Mouse (Mus musculus): ENCODE measurements around the gene Zfp148. TPM values are rescaled to one million over a fixed set of nuclear protein-coding genes. Genes with fewer than 3 reads are reported as not detected.
"Not testable (repeated sequence)": the region's sequence is repeated elsewhere in the genome, so short reads cannot be mapped to it uniquely, and the experiment has no call there.

The Zfp148 gene
- total RNA-seq, 2 experiments from 2014 or later, result 159 to 164 TPM

GRCm38 (mm10) chr16:33464509-33465241 lies 84.0 kb downstream of the Zfp148 start:
- DNase-seq, result no peak

- DNase-seq, result no peak
Measured at GRCm38 (mm10) chr16:33465242-33465614, 84.6 kb downstream of the Zfp148 start.

GRCm38 (mm10) chr16:33467451-33467850 lies 86.8 kb downstream of the Zfp148 start:
- DNase-seq, result no peak

DNA sequence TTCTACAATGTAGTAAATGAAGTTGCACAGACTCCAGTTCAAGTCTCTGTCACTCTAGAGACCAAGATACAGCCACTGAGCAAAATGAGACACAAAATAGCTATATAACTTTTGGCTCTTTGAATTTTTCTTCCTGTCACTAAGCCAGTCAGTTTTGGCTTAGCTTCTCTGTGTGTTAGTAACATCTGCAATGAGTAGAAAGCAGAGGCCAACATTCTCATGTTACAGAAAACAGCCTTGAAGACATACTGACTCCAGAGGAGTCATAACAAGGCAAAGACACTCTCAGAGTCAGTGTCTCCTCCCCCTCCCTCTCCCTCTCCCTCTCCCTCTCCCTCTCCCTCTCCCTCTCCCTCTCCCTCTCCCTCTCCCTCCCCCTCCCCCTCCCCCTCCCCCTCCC lies 89.3 kb downstream of the Zfp148 start:
- DNase-seq, result no peak

GRCm38 (mm10) chr16:33474381-33474780 lies 93.7 kb downstream of the Zfp148 start:
- DNase-seq, result no peak

GRCm38 (mm10) chr16:33479926-33480325 lies 99.3 kb downstream of the Zfp148 start:
- DNase-seq, result no peak

GRCm38 (mm10) chr16:33481148-33481547 lies 100.5 kb downstream of the Zfp148 start:
- DNase-seq, result no peak

DNA sequence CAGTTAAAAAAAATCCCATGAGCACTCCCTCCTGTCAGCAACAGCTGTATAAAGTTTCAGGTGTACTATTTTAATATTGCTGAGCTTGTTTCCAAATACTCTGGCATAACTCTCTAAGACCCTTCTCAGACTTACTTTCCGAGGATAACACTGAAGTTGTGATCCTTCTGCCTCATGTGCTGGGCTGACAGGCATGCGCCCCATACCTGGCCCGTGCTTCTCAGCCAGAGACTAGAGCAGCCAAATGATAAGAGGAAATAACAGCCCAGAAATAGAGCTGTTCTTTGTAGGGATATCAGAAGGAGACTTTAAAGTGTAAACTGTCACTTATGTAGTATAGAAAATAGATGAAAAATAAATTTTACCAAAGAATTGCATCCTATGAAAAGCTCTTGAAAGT lies 101.7 kb downstream of the Zfp148 start:
- DNase-seq, result no peak

- DNase-seq, result no peak
Measured at GRCm38 (mm10) chr16:33487709-33488108, 107.1 kb downstream of the Zfp148 start.

DNA sequence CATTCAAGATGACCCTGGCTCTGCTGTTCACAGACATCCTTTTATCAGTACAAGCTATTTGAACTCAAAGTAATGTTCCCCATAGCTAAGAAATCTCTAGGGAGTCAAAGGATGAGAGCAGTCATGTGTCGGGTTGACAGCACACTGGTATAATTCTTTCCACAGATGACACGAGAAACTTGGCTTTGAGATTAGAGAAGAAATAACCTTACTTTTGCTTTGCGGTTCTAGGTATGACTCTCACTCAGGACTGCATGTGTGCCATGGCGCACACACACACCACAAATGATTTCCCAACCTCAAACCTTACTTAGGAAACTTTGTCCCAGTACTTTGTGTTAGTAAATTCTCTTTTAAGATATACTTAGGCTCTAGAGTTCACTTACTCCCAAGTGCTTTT lies 113.7 kb downstream of the Zfp148 start:
- DNase-seq, result no peak

GRCm38 (mm10) chr16:33508082-33508481 lies 127.4 kb downstream of the Zfp148 start:
- DNase-seq, result no peak

- not testable (repeated sequence) for DNase-seq
Measured at GRCm38 (mm10) chr16:33509231-33509630, 128.6 kb downstream of the Zfp148 start.

DNA sequence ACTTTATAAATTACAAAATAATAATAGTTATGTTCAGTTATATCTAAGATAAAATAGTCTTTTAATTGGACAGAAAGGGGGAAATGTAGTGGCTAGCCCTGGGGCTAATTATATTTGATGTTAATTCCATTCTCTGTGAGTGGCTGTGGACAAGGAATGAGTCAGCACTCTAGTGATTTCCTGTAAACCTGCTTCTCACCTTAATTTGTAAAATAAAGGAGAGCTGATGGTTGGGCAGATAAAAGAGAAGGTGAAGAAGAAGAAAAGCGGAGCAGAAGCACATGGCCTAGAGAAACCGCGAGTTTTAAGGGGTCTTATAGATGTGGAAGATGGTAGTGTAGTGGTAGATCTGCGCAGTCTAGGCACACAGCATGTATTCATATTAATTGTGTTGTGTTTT lies 130.2 kb downstream of the Zfp148 start:
- DNase-seq, result not testable (repeated sequence)

- DNase-seq, result no peak
Measured at GRCm38 (mm10) chr16:33512555-33512954, 131.9 kb downstream of the Zfp148 start.

GRCm38 (mm10) chr16:33516807-33517565 lies 136.3 kb downstream of the Zfp148 start, which contains the start of gene Slc12a8:
Slc12a8 (plus strand) TSS chr16:33517328.
- DNase-seq, result peak; percentile 47 to 50

DNA sequence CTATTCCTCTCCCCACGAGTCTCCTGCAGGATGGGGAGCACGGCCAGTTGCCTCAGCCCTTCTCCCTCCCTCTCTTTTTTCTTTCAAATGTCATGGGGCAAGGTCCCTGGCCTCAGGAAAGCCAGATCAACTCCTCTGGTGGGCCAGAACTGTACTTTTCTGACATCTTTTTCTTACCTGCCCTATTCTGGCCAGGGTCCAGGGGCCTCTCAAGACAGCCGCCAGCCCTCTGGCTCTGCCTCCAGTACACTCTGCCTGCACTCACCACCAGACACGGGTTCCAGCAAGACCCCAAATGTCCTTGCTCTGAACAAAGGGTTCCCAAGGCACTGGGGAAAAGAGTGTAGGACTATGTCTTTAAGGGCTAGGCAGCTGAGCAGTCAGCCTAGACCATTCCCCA lies 137.0 kb downstream of the Zfp148 start:
- no peak for DNase-seq

DNA sequence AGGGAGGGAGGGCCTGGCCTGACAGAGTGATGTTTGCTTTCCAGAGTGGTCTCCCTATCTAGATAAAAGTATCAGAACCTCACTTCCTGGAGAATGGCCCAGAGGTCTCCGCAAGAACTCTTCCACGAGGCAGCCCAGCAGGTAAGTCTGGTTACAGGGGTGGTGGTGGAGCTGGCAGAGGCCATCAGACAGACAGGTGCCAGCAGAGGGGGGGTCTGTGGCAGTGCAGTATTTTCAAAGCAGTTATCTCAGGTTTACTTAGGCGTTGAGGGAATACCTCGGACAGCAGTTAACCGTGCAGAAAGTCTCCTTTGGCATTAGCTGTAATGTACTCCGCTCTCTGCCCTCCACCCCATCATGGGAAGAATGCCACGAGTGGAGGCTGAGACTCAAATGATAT lies 137.6 kb downstream of the Zfp148 start:
- no peak for DNase-seq

- no peak for DNase-seq
Measured at GRCm38 (mm10) chr16:33519916-33520568, 139.4 kb downstream of the Zfp148 start.

GRCm38 (mm10) chr16:33522516-33522915 lies 141.9 kb downstream of the Zfp148 start:
- DNase-seq, result no peak

DNA sequence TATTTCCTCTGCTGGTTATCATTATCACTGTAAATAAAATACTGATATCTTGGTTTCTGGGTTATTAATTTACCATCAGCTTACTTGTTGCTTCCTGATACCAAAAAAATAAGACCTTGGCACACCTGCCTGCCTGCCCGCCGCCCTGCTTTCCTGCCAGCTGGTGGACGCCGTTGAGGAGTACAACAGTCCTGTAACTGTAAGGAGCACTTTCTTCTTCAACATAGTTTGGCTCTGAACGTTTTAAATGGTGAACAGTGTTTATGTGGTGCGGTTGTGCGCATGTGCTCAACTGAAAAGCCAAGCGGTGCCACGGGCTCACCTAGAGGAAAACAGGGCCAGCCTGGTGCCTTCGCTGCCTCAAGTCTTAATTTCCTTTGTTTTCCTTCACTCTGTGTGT lies 142.9 kb downstream of the Zfp148 start:
- DNase-seq, result no peak

- no peak for DNase-seq
Measured at GRCm38 (mm10) chr16:33529502-33530454, 149.1 kb downstream of the Zfp148 start.

GRCm38 (mm10) chr16:33531184-33531583 lies 150.5 kb downstream of the Zfp148 start:
- no peak for DNase-seq
